Comparison of ENCODE assay signal across 31 mouse cellular contexts in the genomic region with DNA sequence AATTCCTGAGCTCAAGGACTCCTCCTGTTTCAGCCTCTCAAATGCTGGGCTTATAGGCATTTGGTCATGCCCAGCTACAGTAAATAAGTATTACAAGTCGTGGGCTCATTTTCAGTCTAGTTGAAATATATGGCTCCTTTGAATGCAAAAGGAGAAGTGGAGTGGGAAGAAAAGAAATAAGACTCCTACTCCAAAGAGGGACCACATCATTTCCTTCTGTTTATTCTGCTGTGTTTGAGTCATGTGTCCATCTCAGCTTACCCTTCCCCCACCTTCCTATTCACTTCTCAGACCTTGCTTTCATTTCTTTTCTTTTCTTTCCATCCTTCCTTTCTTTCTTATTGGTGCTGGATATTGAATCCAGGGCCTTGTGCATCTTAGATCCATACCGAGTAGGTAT. TPM values are rescaled to one million over a fixed set of nuclear protein-coding genes. Genes with fewer than 3 reads are reported as not detected.
DNase-seq lines count a peak whose midpoint lies in the region; ATAC-seq and TF ChIP-seq lines count a peak whose summit lies in the region.
"Had no signal": no experiment of that assay in that cellular context is flagged by ENCODE, and none has a peak within 500 bp of the region (broad histone marks: within the 10 kb centered on the region; RNA-seq: fewer than 3 reads in every experiment).

No protein-coding gene starts in this region.

- TF ChIP-seq CTCF in bone marrow macrophage, adult 2 months (IDR thresholded peaks at IDR 0.05; ENCODE audit: low read depth, low read length), result no peak

- H3K79me2 ChIP-seq in macrophage (ENCODE audit: inconsistent target), result no peaks in the 10 kb centered on the region; the same call in 1 of the 2 replicates

- DNase-seq in 416B (ENCODE audit: low read depth), result peak; percentile 61
- no peak for DNase-seq in ovary, adult 18-20 months (ENCODE audit: low spot score)
- no peak for DNase-seq in gastrocnemius, postnatal 10 days
- no peak for DNase-seq in c-Kit-positive CD71-positive TER-119-positive erythroid progenitor cells, embryonic 14.5 days (ENCODE audit: low spot score)
- DNase-seq in yolk sac, embryonic 10.5 days (ENCODE audit: low spot score), result no peak
- DNase-seq: adrenal gland, adult 8-10 months; adrenal gland, postnatal 14 days; adrenal gland, postnatal 36 days; cerebellum, adult 11-12 months; cerebellum, adult 2 months; cerebellum, adult 9-10 months; cerebellum, postnatal 10 days; cerebellum, postnatal 25 days; embryo, embryonic 11 days; forebrain, postnatal 0 days had no signal

- H3K27ac ChIP-seq in bone marrow macrophage, adult 2 months (ENCODE audit: insufficient read depth, low read depth, low read length), result peak overlapping the region; percentile 94
- peak overlapping the region; percentile 85 for H3K27ac ChIP-seq in macrophage
- H3K27ac ChIP-seq: embryonic facial prominence, embryonic 13.5 days; embryonic facial prominence, embryonic 15.5 days; forebrain, embryonic 10.5 days; forebrain, embryonic 12.5 days had no signal

- H3K36me3 ChIP-seq in macrophage (ENCODE audit: inconsistent target), result peaks cover 38% of the 10 kb centered on the region

- H3K4me3 ChIP-seq in bone marrow macrophage, adult 2 months (ENCODE audit: insufficient read depth, low read length), result no peak overlapping the region
- H3K4me3 ChIP-seq in macrophage (ENCODE audit: inconsistent target), result no peak overlapping the region
- H3K4me3 ChIP-seq: embryonic facial prominence, embryonic 13.5 days; embryonic facial prominence, embryonic 15.5 days; erythroblast, embryonic 14.5 days; forebrain, embryonic 10.5 days; forebrain, embryonic 12.5 days had no signal

- peak; percentile 60; the same call in 1 of the 2 replicates for ATAC-seq in granulocyte monocyte progenitor cell, adult 5-6 weeks (replicated peaks; ENCODE audit: poor library complexity, severe bottlenecking)
- ATAC-seq: activated CD4-positive, CD25-positive, alpha-beta regulatory T cell, adult 4 months; forebrain, embryonic 14.5 days; forebrain, postnatal 0 days; Patski had no signal

- peaks cover 31% of the 10 kb centered on the region for H3K4me1 ChIP-seq in bone marrow macrophage, adult 2 months (ENCODE audit: control insufficient read depth, insufficient read depth, low read length)
- H3K4me1 ChIP-seq: embryonic facial prominence, embryonic 13.5 days; embryonic facial prominence, embryonic 15.5 days; forebrain, embryonic 10.5 days; forebrain, embryonic 12.5 days had no signal

- TF ChIP-seq POLR2A in bone marrow macrophage, adult 2 months (IDR thresholded peaks at IDR 0.05; ENCODE audit: borderline replicate concordance, low read depth, low read length), result no peak

- WGBS in macrophage (ENCODE audit: missing documents), result 46% methylated on average over 2 of the region's 2 CpGs

RNA-seq across cellular contexts. Expression of a gene that starts 24.9 kb away (rescaled TPM):
- 87.4 and 97.2 TPM in 2 replicates for polyA plus RNA-seq in bone marrow macrophage, adult 2 months (2012; ENCODE audit: insufficient read depth, insufficient read length, missing spikeins)
- 81.6 and 100 TPM in 2 replicates for total RNA-seq in granulocyte monocyte progenitor cell, adult 5-6 weeks (2014; fragmentation: Nextera tagmentation)
- total RNA-seq in granulocyte monocyte progenitor cell, adult 5-6 weeks (2017), result 67.8 and 68.2 TPM in 2 replicates
- 100 to 1,000 TPM; 119 to 230 (median 170) TPM for total RNA-seq in macrophage (2018; cell fraction: chromatin; rRNA removed)
- total RNA-seq in macrophage (2018; cell fraction: cytosol; rRNA removed), result 10 to 100 TPM; 64.4 to 82.4 (median 69.8) TPM
- 100 to 1,000 TPM in 19 of 26 experiments, 10 to 100 TPM in 7; 83.8 to 167 (median 116) TPM for total RNA-seq in macrophage (2018; cell fraction: nucleus; rRNA removed)
- 55.7 to 68.7 TPM (median 62.3 TPM) in 3 replicates for polyA plus RNA-seq in macrophage (2018)
- total RNA-seq in gastrocnemius, postnatal 10 days (2021), result 10 to 100 TPM; 47.4 to 53.9 TPM

RNA-seq across cellular contexts. Expression of a gene that starts 40.0 kb away (rescaled TPM):
- polyA plus RNA-seq in bone marrow macrophage, adult 2 months (2012; ENCODE audit: insufficient read depth, insufficient read length, missing spikeins), result 16.8 and 17.7 TPM in 2 replicates
- total RNA-seq in granulocyte monocyte progenitor cell, adult 5-6 weeks (2014; fragmentation: Nextera tagmentation), result 18.6 and 20.1 TPM in 2 replicates
- 19.5 and 21.9 TPM in 2 replicates for total RNA-seq in granulocyte monocyte progenitor cell, adult 5-6 weeks (2017)
- 100 to 1,000 TPM in 8 of 26 experiments, 10 to 100 TPM in 18; 32.8 to 162 (median 52.1) TPM for total RNA-seq in macrophage (2018; cell fraction: chromatin; rRNA removed)
- 10 to 100 TPM; 15.9 to 41.5 (median 19.7) TPM for total RNA-seq in macrophage (2018; cell fraction: cytosol; rRNA removed)
- 100 to 1,000 TPM in 1 of 26 experiments, 10 to 100 TPM in 25; 28.8 to 104 (median 45.2) TPM for total RNA-seq in macrophage (2018; cell fraction: nucleus; rRNA removed)
- 17.9 to 32.8 TPM (median 20.6 TPM) in 3 replicates for polyA plus RNA-seq in macrophage (2018)
- 10 to 100 TPM; 21.4 to 24.1 TPM for total RNA-seq in gastrocnemius, postnatal 10 days (2021)

RNA-seq across cellular contexts. Expression of a gene that starts 40.4 kb away (rescaled TPM):
- polyA plus RNA-seq in bone marrow macrophage, adult 2 months (2012; ENCODE audit: insufficient read depth, insufficient read length, missing spikeins), result not detected in 2 replicates
- total RNA-seq in granulocyte monocyte progenitor cell, adult 5-6 weeks (2014; fragmentation: Nextera tagmentation), result not detected in 2 replicates
- total RNA-seq in granulocyte monocyte progenitor cell, adult 5-6 weeks (2017), result not detected in 2 replicates
- not detected for total RNA-seq in macrophage (2018; cell fraction: chromatin; rRNA removed)
- not detected for total RNA-seq in macrophage (2018; cell fraction: cytosol; rRNA removed)
- total RNA-seq in macrophage (2018; cell fraction: nucleus; rRNA removed), result not detected
- not detected in 3 replicates for polyA plus RNA-seq in macrophage (2018)
- total RNA-seq in gastrocnemius, postnatal 10 days (2021), result not detected
- total RNA-seq: adrenal gland, adult 18-20 months; adrenal gland, adult 8-10 months; adrenal gland, postnatal 14 days; adrenal gland, postnatal 36 days; ES-E14; forebrain, postnatal 0 days had no signal
- polyA plus RNA-seq: activated CD4-positive, CD25-positive, alpha-beta regulatory T cell, adult 4 months; brain, embryonic 14.5 days; C2C12; cerebellum, adult 2 months; embryonic facial prominence, embryonic 11.5 days; embryonic facial prominence, embryonic 13.5 days; embryonic facial prominence, embryonic 15.5 days; erythroblast, embryonic 14.5 days; forebrain, embryonic 10.5 days; forebrain, embryonic 12.5 days; forebrain, embryonic 14.5 days; forebrain, postnatal 0 days; Patski had no signal
